Mouse (Mus musculus) common myeloid progenitor, adult 5-6 weeks (primary cell): ENCODE data around the gene Bbx. TPM values are rescaled to one million over a fixed set of nuclear protein-coding genes. Genes with fewer than 3 reads are reported as not detected.

Experiments
- ATAC-seq: replicated peaks from 2 replicates; pipeline ENCODE4 v1.8.0; 2016; ENCODE audit warnings: low read depth, mild to moderate bottlenecking, moderate TSS enrichment, inconsistent platforms; ENCODE audit not compliant: poor library complexity, severe bottlenecking
- total RNA-seq: library from RNA; stranded (forward); fragments of 200-1000, 187-1606 nt; gene quantifications from 2 replicates; pipeline ENCODE4 v1.2.3, GENCODE M21; 2017

Bbx gene
- total RNA-seq: 42.9 and 43.7 TPM in 2 replicates

DNA sequence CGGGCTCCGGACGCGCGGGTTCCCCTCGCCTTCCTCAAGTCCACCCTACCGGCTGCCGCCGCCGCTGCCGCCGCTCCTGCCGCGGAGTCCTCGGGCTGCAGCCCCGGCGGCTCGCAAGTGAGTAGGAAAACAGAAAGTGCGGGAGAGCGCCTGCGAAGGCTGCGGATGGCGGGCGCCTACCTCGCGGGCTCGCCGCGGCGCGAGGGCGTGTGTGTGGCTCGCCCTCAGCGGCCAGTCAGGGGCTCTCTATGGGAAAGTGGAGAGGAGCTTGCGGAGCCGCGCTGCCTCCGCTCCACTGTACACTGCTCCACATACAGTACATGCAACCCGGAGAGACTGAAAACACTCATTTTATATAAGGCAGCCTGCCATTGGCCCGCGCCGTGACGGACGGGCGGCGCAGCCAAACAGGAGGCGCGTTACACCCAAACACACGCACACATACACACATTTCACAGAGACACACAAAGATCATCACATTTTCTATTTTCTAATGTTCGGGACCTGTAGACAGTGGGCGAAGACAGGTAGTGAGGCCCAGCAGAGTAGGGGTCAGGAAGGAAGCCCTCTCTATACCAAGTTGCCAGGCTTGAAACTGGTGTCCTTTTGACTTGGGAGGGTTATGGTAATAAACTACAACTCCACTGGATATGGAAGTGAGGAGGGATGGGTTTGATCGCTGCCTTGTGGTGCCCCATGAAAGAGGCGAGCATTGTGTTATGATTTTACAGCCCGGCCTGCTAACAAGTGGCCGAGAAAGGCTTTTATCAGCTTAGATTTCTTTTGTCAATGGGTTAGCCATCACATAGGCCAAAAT, at the start of gene Bbx:
Bbx (minus strand) TSS at position 329 of the 817 bp plus-strand sequence.
- peak; percentile 90 for ATAC-seq

DNA sequence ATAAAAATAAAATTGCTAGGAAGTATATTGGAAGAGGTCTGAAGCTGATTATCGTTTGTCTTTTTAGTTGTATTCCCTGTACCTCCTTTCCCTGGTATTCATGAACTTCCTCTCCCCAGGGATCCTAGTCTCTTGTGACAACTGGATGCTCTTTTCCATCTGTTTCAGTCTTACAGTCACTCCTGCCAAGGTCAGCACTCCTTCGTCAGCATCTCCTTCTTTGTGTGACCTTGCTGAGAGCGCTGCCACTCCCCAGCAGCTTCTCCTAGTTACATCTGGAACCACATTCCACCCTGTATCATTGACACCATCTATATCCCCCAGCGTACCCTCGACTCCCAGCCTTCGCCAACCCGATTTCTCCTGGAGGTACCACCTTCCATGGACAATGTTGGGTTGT, 49.7 kb upstream of the Bbx start:
- ATAC-seq: no peak

DNA sequence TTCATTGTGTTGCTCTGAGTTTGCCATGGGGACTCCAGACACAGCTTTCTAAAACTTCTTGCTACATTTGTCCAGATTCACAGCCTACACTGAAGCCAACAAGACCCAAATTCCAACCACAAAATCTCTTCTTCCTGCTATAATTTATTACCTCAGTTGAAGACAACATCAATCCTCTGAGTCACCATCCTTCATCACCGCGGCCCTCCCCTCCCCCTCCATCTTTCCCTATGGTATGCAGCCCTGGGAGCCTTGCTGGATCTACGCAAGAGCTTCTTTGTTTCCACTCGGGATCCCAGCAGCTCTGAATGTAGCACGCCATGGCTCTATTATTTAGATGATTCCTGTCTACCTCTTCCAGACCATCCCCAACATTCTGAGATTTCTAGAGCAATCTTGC, 49.2 kb upstream of the Bbx start:
- no peak for ATAC-seq

DNA sequence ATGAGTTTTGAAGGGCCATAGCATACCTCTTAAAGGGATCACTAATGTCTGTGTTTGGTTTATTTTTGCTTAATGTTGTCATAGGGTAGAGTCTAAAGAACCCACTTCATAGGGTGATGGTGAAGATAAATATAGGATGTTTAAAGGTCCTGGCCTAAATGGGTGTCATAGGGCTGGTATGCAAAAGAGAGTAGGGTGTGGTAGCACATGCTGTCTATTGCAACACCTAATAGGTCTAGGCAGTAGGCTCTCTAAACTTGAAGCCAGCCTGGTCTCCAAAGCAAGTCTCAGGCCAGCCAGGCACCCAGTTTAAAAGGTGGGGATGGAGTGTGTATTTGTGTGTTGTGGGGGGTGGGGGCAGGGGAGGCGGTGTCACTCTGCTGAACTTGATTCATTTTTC, 46.5 kb upstream of the Bbx start:
- ATAC-seq: no peak

DNA sequence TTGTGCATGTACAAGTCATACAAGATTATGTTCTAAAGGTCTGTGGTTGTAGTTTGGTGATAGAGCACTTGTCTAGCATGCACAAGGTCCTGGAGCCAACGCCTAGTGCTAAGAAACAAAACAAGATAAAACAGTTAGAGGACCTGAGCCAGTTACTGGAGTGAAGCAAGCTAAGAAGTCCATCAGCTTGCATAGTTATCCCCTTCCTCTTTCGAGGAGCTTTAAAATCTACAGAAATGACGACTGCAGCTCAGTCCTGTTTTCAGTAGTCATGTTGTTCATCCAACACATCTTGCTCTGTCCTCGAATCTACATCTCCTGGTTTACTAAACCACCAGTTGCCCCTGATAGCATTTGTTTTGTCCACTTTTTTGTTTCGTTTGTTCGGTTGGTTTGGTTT, 45.4 kb upstream of the Bbx start:
- no peak for ATAC-seq

DNA sequence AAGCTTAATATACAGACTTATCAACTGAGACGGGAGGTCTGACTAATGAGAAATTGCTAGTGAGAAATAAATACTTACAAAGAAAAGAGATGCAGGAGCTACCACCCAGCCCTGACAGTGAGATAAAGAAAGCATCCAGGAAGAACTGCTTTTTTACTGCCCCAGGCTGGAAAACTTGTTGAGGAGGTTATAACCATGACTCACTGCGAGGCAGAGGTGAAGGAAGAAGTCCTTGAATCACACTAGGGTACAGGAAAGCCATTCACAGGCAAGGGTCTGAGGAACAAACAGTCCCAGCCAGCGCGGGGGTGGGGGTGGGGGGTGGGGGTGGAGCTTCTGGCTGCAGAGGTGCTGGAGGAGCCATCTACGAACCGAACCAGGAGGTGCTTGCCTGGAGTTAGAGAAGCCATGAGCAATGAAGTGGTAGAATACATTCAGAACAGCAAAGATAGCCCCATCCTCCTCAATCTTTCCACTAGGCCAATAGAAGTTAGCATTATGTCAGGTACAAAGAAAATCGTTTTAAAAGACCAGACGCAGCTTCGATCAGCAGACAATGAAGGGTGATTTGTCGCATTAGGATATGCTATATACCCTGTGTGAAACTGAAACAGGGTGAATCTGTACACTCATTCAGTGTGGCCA, 30.2 kb upstream of the Bbx start:
- ATAC-seq: 0 out of 2 replicates have a peak, but pooled peaks have one; percentile 29

DNA sequence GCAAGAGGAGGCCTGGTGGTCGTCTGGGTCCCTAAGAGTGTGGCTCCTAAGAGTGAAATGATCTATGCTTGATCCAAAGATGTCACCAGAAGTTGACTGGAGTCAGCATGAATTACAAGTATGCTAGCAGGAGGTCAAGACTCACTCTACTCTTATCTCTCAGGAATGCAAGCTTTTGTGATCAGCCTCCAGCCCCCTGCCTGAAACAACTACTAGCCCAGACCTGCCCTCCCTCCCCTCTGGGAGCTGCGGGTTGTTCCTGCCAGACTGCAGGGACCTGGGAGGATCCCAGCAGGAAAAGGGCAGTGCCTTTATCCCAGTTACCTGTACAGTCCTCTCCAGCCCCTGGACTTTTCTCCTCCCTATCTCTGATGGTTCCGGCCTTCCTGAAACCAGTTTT, 27.0 kb upstream of the Bbx start:
- no peak for ATAC-seq

DNA sequence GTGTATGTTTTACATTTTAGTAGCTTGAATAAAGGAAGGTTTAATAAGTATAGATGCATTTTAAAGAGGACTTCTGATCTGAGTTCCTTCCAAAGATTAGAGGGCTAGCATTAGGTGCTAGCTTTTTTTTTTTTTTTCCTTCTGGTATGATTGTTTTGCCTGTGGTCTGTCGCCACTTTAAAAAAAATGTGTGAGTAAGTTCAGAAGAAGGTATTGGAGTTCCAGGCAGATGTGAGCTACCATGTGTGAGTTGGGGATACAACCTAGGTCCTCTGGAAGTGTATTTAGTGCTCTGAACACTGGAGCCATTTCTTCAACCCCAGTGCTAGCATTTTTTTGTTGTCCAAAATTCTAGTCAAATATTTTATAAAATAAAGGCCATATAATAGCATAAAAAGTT, 23.9 kb upstream of the Bbx start:
- ATAC-seq: no peak

DNA sequence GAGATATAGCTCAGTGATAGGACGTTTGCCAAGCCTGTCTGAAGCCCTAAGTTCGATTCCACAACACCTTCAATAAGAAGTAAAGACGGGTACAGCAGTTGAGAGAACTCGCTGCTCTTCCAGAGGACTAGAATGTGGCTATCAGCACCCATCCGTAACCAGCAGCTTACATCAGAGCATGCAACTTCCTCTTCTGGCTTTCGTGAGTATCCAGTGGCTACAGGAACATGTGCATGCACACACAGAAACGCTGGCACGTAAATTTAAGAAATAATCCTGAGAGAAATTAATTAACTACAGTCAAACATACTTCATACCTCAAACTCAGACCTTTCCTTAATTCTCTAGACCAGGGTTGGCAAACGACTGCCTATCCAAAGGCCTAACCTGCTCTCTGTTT, 16.9 kb upstream of the Bbx start:
- ATAC-seq: peak; percentile 89

DNA sequence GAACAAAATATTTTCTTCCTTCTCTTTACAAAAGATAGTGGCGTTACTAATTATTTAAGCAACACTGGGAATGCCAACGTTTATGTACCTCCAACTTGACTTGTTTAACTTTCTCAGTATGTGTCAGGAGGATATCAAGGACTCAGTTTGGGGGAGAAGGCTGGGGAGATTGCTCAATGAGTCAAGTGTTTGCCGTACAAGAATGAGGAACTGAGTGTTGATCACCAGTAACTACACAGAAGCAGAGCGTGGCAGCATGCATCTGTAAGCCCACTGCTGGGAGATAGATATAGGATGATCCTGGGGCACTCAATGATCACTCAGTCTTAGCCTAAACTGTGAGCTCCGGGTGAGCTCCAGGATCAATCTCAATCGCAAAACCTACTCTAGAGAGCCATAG, 12.8 kb upstream of the Bbx start:
- ATAC-seq: peak; percentile 97

DNA sequence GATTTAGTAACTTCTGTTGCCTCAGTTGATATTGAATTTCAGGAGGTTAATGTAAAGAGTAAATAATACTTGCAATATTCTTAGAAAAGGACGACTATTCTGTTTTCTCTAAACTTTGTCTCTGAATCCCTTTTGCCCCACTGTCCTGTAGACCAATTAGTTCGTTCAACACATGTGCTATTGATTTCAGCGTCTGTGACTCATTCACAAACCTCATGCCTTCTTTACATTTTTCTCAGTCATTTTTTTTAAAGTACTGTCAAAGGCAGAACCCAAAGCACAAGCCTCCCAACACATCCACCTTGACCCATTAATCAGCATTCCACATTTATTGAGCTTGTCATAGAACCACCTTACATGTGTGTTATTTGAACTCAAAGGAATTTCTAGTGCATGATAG, 6.6 kb upstream of the Bbx start:
- no peak for ATAC-seq

DNA sequence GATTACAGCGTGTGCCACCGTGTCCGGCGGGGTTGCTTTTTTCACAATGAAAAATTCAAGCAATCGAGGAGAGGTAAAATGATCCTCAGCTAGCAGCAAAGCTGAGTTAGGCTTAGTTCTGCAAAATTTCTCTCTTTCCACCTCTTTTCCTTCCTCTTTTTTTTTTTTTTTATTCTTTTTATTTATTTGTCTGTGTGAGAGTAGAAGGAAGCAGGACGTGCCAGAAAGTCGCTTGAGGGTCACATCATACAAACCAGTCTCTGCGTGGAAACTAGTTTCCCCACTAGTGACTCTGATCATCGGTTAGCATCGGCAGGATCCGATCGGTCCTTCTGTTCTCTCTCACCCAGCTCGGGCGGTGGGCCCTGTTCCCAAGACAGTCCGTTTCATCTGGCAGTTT, 5.6 kb upstream of the Bbx start:
- ATAC-seq: peak; percentile 39

DNA sequence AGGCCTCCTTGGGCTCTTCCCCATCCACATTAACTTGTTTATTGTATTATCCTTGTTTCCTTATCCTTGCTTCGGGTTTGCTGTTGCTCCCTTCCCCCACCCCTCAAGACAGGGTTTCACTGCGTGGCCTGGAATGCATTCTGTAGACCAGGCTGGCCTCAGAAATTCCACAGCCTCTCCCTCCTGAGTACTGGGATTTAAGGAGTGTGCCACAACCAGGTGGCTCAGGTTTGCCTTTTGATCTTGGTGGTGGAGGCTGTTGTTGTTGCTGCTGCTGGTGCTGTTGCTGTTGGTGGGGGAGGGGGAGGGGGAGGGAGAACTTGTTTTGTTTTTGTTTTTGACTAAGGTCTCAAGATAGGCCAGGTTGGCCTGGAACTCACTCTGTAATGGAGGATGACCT, 5.1 kb upstream of the Bbx start:
- no peak for ATAC-seq

DNA sequence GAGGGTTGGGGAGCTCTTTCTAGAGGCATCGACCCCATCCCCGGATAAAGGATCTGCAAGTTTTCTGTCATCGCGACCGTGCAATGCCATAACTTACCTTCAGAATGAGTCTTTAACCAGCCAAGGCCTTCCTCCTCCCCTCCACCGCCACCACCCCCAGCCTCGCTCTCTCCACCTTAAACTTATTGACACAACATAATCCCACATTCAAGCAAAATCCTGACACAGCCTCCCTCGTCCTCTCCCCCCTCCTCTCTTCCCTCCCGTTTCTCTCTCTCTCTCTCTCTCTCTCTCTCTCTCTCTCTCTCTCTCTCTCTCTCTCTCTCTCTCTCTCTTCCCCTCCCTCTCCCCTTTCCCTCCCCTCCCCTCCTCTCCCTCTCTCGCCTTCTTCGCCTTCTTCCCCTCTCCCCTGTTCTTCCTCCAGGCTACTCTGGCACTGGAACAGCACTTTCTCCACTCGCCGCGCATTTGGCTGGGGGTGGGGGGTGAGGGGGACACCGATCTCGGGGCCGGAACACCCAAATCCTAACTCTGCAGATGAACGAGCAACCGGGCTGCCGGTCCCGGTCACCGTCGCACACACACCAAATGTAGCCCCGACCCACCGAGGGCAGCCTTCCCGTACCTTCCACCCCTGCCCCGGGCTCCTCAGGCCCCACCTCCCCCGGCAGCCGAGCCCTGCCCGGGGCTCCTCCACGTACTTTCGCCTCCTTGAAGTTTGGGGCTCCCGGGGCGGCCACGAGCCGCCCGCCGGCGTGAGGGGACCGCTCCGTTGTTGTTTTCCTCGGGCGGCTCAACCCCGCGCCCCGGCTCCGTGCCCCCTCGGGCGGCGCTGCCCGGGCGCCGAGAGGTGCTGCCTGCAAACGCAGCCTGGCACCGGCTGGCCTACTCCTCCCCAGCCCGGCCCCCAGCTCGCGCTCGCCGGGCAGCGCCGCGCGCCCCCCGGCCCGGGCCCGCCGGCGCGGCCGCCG, 894 bp downstream of the Bbx start:
- no peak for ATAC-seq

DNA sequence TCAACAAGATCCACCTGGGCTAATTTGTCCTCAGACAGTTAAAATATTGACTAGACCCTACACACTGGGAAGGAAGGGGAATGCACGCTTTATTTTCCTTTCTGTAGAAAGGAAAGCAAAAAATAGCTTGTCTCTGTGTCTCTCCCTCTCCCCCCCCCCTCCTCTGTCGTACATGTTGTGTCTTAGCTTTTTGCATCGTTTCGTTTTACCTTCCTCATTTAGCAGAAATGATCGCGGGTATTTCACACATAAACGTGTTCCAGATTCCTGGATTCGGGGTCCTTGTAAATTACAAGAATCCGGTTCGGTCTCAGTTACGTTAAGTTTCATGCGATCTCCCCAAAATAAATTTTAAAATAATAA, 1.7 kb downstream of the Bbx start:
- no peak for ATAC-seq

DNA sequence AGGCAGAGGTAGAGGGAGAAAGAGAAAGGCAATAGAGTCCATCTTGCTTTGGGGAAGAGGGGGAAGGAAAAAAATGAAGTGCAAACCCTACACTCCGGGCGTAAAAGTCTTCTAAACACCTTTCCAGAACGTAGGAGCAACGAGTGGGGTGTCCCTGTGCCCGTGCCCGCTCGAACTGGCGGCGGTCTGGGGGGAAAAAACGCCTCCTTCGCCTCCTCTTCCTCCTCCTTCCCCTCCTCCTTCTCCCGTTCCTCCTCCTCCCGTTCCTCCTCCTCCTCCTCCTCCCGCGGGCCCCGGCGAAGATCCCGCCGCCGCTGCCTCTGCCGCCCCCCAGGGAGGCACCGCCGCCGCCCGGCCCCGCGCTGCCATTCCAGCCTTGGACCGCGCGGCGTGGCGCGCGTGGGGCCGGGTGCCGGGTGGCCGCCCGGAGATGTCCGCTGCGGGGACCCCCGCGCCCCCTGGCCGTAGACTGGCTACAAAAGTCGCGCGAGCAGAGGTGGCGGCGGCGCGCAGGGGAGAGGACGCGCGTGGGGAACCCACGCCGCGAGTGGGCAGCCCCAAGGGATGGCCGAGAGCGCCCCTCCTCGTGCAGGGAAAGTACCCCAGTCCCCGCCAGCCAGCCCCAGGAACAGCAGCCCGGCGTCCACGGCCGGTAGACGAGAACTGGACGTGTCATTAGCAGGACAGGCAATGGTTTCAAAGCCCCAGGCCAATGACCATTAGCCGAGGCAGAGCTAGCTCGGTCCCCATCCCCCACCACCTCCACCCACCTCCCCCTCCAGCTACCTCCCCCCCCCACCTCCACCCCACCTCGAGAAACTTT, 2.3 kb downstream of the Bbx start:
- no peak for ATAC-seq

DNA sequence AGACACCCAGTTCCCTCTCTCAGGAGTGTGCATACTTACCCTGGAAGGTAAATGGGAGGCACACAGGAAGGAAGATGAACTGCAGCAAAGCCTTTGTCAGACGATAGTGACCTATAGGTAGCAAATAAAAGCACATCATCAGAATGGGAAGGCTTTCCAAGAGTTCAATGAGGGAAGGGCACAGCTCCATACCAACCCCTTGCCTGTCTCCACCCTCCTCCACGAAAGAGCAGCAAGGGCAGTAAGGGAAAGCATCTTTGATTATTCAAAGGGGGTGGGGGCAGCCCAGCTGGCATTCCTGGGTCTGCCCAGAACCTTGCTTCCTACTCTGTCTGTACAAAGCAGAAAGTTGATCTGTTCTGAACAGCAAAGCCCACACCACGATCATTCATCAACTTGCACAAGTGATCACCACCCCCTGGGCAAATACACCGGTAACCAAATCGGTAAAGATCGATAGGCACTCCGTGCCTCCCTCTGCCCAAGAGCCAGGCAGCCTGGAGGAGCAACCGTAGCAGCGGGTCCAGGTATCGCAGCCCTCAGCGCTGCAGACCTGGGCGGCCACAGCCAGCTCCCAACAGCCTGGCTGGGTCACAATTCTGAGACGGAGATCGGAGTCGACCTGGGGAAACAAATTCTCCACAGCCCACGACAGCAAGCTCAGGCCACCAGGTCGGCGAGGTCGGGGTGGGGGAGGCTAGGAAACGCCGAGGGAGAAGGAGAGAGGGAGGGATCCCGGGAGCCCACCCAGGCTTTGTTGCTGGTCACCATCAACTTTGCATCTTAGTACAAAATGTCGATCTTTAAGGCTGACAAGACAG, 3.1 kb downstream of the Bbx start:
- ATAC-seq: peak; percentile 6; the same call in 1 of the 2 replicates

DNA sequence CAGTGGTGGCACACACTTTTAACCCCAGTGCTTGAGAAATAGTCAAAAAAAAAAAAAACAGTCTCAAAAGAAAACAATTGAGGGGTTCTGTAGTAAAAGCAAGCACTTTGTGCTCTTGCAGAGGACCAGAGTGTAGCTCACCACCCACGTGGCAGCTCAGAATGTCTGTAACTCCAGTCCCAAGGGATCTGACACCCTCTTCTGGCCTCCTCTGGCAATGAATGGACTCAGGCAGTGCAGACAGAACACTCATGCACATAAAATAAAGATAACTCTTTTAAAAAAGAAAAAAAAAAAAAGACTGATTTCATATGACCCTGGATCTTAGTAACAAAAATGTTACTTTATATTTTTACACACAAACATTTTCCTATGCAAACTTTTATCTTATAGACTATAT, 12.1 kb downstream of the Bbx start:
- ATAC-seq: no peak

DNA sequence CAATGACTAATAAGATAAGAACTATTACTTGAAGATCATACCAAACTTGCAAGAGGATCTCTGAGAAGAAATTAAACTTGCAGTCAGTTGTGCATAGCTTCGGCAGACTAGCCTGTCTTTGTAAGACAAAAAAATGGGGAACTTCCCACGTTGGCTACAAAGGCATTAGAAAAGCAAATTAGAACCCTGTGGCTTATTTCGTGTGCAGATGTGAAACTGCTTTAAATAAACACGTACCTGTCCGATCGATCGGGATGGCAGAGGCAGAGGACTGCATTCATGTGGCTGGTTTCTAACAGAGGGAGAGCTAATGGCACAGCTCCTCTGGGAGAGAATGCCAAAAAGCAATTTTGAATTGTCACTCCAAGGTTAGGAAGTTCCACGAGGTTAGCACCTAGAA, 16.8 kb downstream of the Bbx start:
- no peak for ATAC-seq
